Mouse (Mus musculus) forebrain, embryonic 13.5 days (tissue): ENCODE results near the gene Ms4a4d. TPM values are rescaled to one million over a fixed set of nuclear protein-coding genes. Genes with fewer than 3 reads are reported as not detected.

Experiments
- ATAC-seq: fragments of 200-750 bp; cut with Nextera tagmentation; 2 replicates; pipeline ENCODE4 v1.8.0; 2017
- H3K27ac ChIP-seq: fragments of 300-500 bp; sonication (generic); 2 replicates; pipeline ENCODE4 v1.5.1; 2015; ENCODE audit warnings: inconsistent platforms, mild to moderate bottlenecking, moderate library complexity
- H3K27me3 ChIP-seq: fragments of 300-500 bp; sonication (generic); 2 replicates; pipeline ENCODE4 v1.6.1; 2015; ENCODE audit warnings: mild to moderate bottlenecking, inconsistent platforms
- H3K36me3 ChIP-seq: fragments of 300-500 bp; sonication (generic); 2 replicates; pipeline ENCODE4 v1.6.1; 2015; ENCODE audit warnings: mild to moderate bottlenecking, inconsistent platforms; ENCODE audit not compliant: poor library complexity, severe bottlenecking
- H3K4me1 ChIP-seq: fragments of 300-500 bp; sonication (generic); 2 replicates; pipeline ENCODE4 v1.6.1; 2015; ENCODE audit warnings: inconsistent platforms
- H3K4me2 ChIP-seq: fragments of 300-500 bp; sonication (generic); 2 replicates; pipeline ENCODE4 v1.6.1; 2015; ENCODE audit warnings: inconsistent platforms, mild to moderate bottlenecking, moderate library complexity
- H3K4me3 ChIP-seq: fragments of 300-500 bp; sonication (generic); 2 replicates; pipeline ENCODE4 v1.5.1; 2015; ENCODE audit warnings: mild to moderate bottlenecking, inconsistent platforms
- H3K9ac ChIP-seq: fragments of 300-500 bp; sonication (generic); 2 replicates; pipeline ENCODE4 v1.6.1; 2015; ENCODE audit warnings: mild to moderate bottlenecking, inconsistent platforms
- H3K9me3 ChIP-seq: fragments of 300-500 bp; sonication (generic); replicated peaks from 2 replicates; pipeline ENCODE4 v1.6.1; 2016; ENCODE audit warnings: inconsistent platforms
- WGBS: fragments of 180-500 bp; shearing (Covaris S2); methylation state at CpG from one replicate; pipeline ENCODE4 v1.1.7; 2015; 5-methylcytosine and 5-hydroxymethylcytosine counted together
- polyA plus RNA-seq: library from polyadenylated mRNA; unstranded; fragments of >200 nt; fragmentation: Nextera tagmentation; extraction: Ambion mirVana; gene quantifications from 2 replicates; pipeline ENCODE4 v1.2.1, GENCODE M21; 2015

The Ms4a4d gene
- polyA plus RNA-seq, 1 experiment from 2014 or later: not detected

- no peak for ATAC-seq
- Histone ChIP-seq H3K27ac (no peak overlapping the region), H3K9me3 (no peaks in the 10 kb centered on the region), H3K4me2 (no peak overlapping the region), H3K4me1 (no peaks in the 10 kb centered on the region), H3K36me3 (no peaks in the 10 kb centered on the region), H3K27me3 (no peaks in the 10 kb centered on the region), H3K9ac (no peak overlapping the region), H3K4me3 (no peak overlapping the region)
- WGBS: 95% methylated on average over 3 of the region's 3 CpGs
Observed at GRCm38 (mm10) chr19:11601349-11601748, 64.7 kb downstream of the Ms4a4d start.

GRCm38 (mm10) chr19:11602026-11602425 is 65.4 kb downstream of the Ms4a4d start:
- Histone ChIP-seq H3K27ac (no peak overlapping the region), H3K9ac (no peak overlapping the region), H3K4me3 (no peak overlapping the region), H3K27me3 (no peaks in the 10 kb centered on the region), H3K4me1 (no peaks in the 10 kb centered on the region), H3K9me3 (no peaks in the 10 kb centered on the region), H3K4me2 (no peak overlapping the region), H3K36me3 (no peaks in the 10 kb centered on the region)
- ATAC-seq: no peak
- WGBS: 95% methylated on average over 2 of the region's 2 CpGs

- H3K9me3 ChIP-seq: no peaks in the 10 kb centered on the region
- H3K36me3 ChIP-seq: no peaks in the 10 kb centered on the region
- 94% methylated on average over 2 of the region's 2 CpGs for WGBS
- no peaks in the 10 kb centered on the region for H3K27me3 ChIP-seq
- H3K27ac ChIP-seq: no peak within 1 kb of the TSS
- no peaks in the 10 kb centered on the region for H3K4me1 ChIP-seq
- ATAC-seq: no peak
- H3K4me2 ChIP-seq: no peak within 1 kb of the TSS
- no peak within 1 kb of the TSS for H3K4me3 ChIP-seq
- no peak within 1 kb of the TSS for H3K9ac ChIP-seq
Observed at GRCm38 (mm10) chr19:11604603-11605002, 68.0 kb downstream of the Ms4a4d start, which contains the start of gene Ms4a6d. Ms4a6d (minus strand) TSS chr19:11604849.

Other genes starting within 250 kb of the Ms4a4d start
- gene Ms4a14, start 222.3 kb upstream of the Ms4a4d start, polyA plus RNA-seq: not detected in 2 replicates
- 0.84 and 1.3 TPM in 2 replicates for gene Ms4a7, start 200.7 kb upstream of the Ms4a4d start, polyA plus RNA-seq
- gene Ms4a4a, start 161.3 kb upstream of the Ms4a4d start, polyA plus RNA-seq: 0.54 and 0.65 TPM in 2 replicates
- gene Ms4a4c, start 132.0 kb upstream of the Ms4a4d start, polyA plus RNA-seq: not detected in 2 replicates
- gene Ms4a4b, start 93.2 kb upstream of the Ms4a4d start, polyA plus RNA-seq: not detected in 2 replicates
- gene Ms4a6c, start 67.4 kb upstream of the Ms4a4d start, polyA plus RNA-seq: 0.86 and 1.0 TPM in 2 replicates
- gene Gm8369, start 50.9 kb upstream of the Ms4a4d start, polyA plus RNA-seq: not detected in 2 replicates
- 1.5 TPM in 2 replicates for gene Ms4a6b, start 20.3 kb upstream of the Ms4a4d start, polyA plus RNA-seq
- 0.73 and 1.0 TPM in 2 replicates for gene Ms4a6d, start 68.0 kb downstream of the Ms4a4d start, polyA plus RNA-seq
- gene Ms4a2, start 86.9 kb downstream of the Ms4a4d start, polyA plus RNA-seq: not detected in 2 replicates
- not detected in 2 replicates for gene Ms4a3, start 104.0 kb downstream of the Ms4a4d start, polyA plus RNA-seq
- not detected in 2 replicates for gene Oosp2, start 123.8 kb downstream of the Ms4a4d start, polyA plus RNA-seq
- not detected in 2 replicates for gene Oosp1, start 154.3 kb downstream of the Ms4a4d start, polyA plus RNA-seq
- not detected in 2 replicates for gene Oosp3, start 160.3 kb downstream of the Ms4a4d start, polyA plus RNA-seq
- gene Gif, start 210.8 kb downstream of the Ms4a4d start, polyA plus RNA-seq: not detected in 2 replicates
- gene Mrpl16, start 233.6 kb downstream of the Ms4a4d start, polyA plus RNA-seq: 46.1 and 48.2 TPM in 2 replicates